Mouse (Mus musculus): ENCODE measurements around the gene 2410004B18Rik. TPM values are rescaled to one million over a fixed set of nuclear protein-coding genes. Genes with fewer than 3 reads are reported as not detected.

Gene 2410004B18Rik
- polyA plus RNA-seq, 1 experiment from 2014 or later, result 50.4 TPM

- ATAC-seq (ENCODE audit: insufficient number of reproducible peaks, insufficient read depth, low FRiP score, low TSS enrichment), result no peak
- peaks cover 13% of the 10 kb centered on the region for H3K4me1 ChIP-seq
- H3K4me3 ChIP-seq, result no peak overlapping the region
- H3K36me3 ChIP-seq, result no peaks in the 10 kb centered on the region
- WGBS, result 83% methylated on average over 10 of the region's 10 CpGs
- H3K9ac ChIP-seq, result no peak overlapping the region
- H3K9me3 ChIP-seq, result no peaks in the 10 kb centered on the region
- no peak overlapping the region for H3K27ac ChIP-seq
- H3K4me2 ChIP-seq (replicated peaks), result no peak overlapping the region
- H3K27me3 ChIP-seq, result peaks cover 12% of the 10 kb centered on the region
Measured at GRCm38 (mm10) chr3:145992796-145993195, 55.0 kb downstream of the 2410004B18Rik start.

DNA sequence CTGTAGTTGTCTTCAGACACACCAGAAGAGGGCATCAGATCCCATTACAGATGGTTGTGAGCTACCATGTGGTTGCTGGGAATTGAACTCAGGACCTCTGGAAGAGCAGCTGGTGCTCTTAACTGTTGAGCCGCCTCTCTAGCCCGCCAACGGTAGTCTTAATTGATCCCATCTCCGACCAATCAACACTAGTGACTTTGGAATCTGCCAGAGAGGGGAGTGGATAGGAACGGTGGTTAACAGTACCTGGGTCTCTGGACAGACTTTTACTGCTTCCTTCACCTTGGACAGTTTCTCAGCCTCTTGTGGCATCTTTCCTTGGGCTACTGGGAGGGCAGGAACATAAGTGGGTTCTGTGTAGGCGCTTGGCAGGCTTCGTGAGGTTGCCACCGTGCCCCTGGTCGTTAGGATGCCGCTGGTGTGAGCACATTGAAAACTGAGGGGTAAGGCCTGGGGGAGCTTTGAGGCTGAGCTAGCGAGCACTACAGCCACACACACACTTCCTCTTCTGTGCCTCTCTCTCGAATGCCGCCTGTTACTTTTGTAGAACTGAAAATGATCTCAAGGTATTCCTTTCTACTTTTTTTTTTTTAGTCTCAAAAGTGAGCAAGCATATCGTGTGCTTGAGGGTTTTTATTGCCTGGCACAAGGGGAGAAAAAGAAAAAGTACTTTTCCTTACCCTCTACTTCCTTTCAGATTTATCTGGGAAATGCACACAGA, 55.8 kb downstream of the 2410004B18Rik start:
- H3K4me3 ChIP-seq, result no peak overlapping the region
- H3K9ac ChIP-seq, result no peak overlapping the region
- 0 out of 2 replicates have a peak, but pooled peaks cover 4% of the 10 kb centered on the region for H3K27me3 ChIP-seq
- no peak overlapping the region for H3K4me2 ChIP-seq (replicated peaks)
- H3K9me3 ChIP-seq, result no peaks in the 10 kb centered on the region
- no peak overlapping the region for H3K27ac ChIP-seq
- H3K4me1 ChIP-seq, result peaks cover 13% of the 10 kb centered on the region
- no peak for ATAC-seq (ENCODE audit: insufficient number of reproducible peaks, insufficient read depth, low FRiP score, low TSS enrichment)
- peaks cover 5% of the 10 kb centered on the region for H3K36me3 ChIP-seq
- WGBS, result 81% methylated on average over 14 of the region's 14 CpGs

Other genes with a start within 250 kb of the 2410004B18Rik start
- 38.8 and 41.3 TPM in 2 replicates for gene Ddah1, start 179.3 kb upstream of the 2410004B18Rik start, polyA plus RNA-seq (2016; fragmentation: Nextera tagmentation; extraction: Ambion mirVana)
- 44.9 and 52.7 TPM in 2 replicates for gene Bcl10, start 15.2 kb upstream of the 2410004B18Rik start, polyA plus RNA-seq (2016; fragmentation: Nextera tagmentation; extraction: Ambion mirVana)
- gene Syde2, start 49.9 kb downstream of the 2410004B18Rik start, polyA plus RNA-seq (2016; fragmentation: Nextera tagmentation; extraction: Ambion mirVana), result 2.9 and 3.0 TPM in 2 replicates
- gene Wdr63, start 170.1 kb downstream of the 2410004B18Rik start, polyA plus RNA-seq (2016; fragmentation: Nextera tagmentation; extraction: Ambion mirVana), result 0.14 and 0.17 TPM in 2 replicates
- 5.3 and 5.8 TPM in 2 replicates for gene Mcoln3, start 179.4 kb downstream of the 2410004B18Rik start, polyA plus RNA-seq (2016; fragmentation: Nextera tagmentation; extraction: Ambion mirVana)
- gene Mcoln2, start 211.8 kb downstream of the 2410004B18Rik start, polyA plus RNA-seq (2016; fragmentation: Nextera tagmentation; extraction: Ambion mirVana), result 0.27 and 0.88 TPM in 2 replicates